Mouse (Mus musculus): ENCODE results near the gene Rsbn1. TPM values are rescaled to one million over a fixed set of nuclear protein-coding genes. Genes with fewer than 3 reads are reported as not detected.

Rsbn1 gene
- 3.1 and 3.2 TPM in 2 replicates for polyA plus RNA-seq (2015; fragmentation: Nextera tagmentation; extraction: Ambion mirVana)

- H3K4me3 ChIP-seq (ENCODE audit: low read depth, low read length) = peak within 1 kb of the TSS; percentile 99
- H3K9me3 ChIP-seq (replicated peaks; ENCODE audit: control insufficient read depth, low read length) = no peaks in the 10 kb centered on the region
- peak within 1 kb of the TSS; percentile 93 for H3K9ac ChIP-seq (ENCODE audit: low read depth, low read length)
- peak within 1 kb of the TSS; percentile 96 for H3K4me2 ChIP-seq (ENCODE audit: low read depth, low read length)
- WGBS (ENCODE audit: insufficient replicate concordance) = under 1% methylated on average over 53 of the region's 55 CpGs
- peaks cover 8% of the 10 kb centered on the region for H3K4me1 ChIP-seq (ENCODE audit: control insufficient read depth, low read depth, low read length)
- H3K36me3 ChIP-seq (ENCODE audit: control insufficient read depth, insufficient read depth) = no peaks in the 10 kb centered on the region
- H3K27me3 ChIP-seq (ENCODE audit: control insufficient read depth, insufficient read depth, low read depth, low read length) = no peaks in the 10 kb centered on the region
- H3K27ac ChIP-seq (ENCODE audit: low read length) = peak within 1 kb of the TSS; percentile 96
- peak; percentile 97 for ATAC-seq (ENCODE audit: low read depth)
These were observed at the start of gene Rsbn1 for GRCm38 (mm10) chr3:103914010-103914669. TSS of gene Rsbn1 (plus strand) at chr3:103914120.

GRCm38 (mm10) chr3:103864200-103864599 lies 49.7 kb upstream of the Rsbn1 start:
- Histone ChIP-seq H3K9ac (ENCODE audit: low read depth, low read length) (no peak overlapping the region), H3K4me2 (ENCODE audit: low read depth, low read length) (no peak overlapping the region), H3K27me3 (ENCODE audit: control insufficient read depth, insufficient read depth, low read depth, low read length) (no peaks in the 10 kb centered on the region), H3K4me1 (ENCODE audit: control insufficient read depth, low read depth, low read length) (no peaks in the 10 kb centered on the region), H3K9me3 (replicated peaks; ENCODE audit: control insufficient read depth, low read length) (no peaks in the 10 kb centered on the region), H3K27ac (ENCODE audit: low read length) (no peak overlapping the region), H3K4me3 (ENCODE audit: low read depth, low read length) (no peak overlapping the region), H3K36me3 (ENCODE audit: control insufficient read depth, insufficient read depth) (no peaks in the 10 kb centered on the region)
- 68% methylated on average over 6 of the region's 6 CpGs for WGBS (ENCODE audit: insufficient replicate concordance)
- no peak for ATAC-seq (ENCODE audit: low read depth)

- ATAC-seq (ENCODE audit: low read depth) = no peak
- Histone ChIP-seq H3K9me3 (replicated peaks; ENCODE audit: control insufficient read depth, low read length) (no peaks in the 10 kb centered on the region), H3K36me3 (ENCODE audit: control insufficient read depth, insufficient read depth) (no peaks in the 10 kb centered on the region), H3K4me2 (ENCODE audit: low read depth, low read length) (no peak overlapping the region), H3K27me3 (ENCODE audit: control insufficient read depth, insufficient read depth, low read depth, low read length) (no peaks in the 10 kb centered on the region), H3K4me3 (ENCODE audit: low read depth, low read length) (no peak overlapping the region), H3K9ac (ENCODE audit: low read depth, low read length) (no peak overlapping the region), H3K4me1 (ENCODE audit: control insufficient read depth, low read depth, low read length) (no peaks in the 10 kb centered on the region), H3K27ac (ENCODE audit: low read length) (no peak overlapping the region)
- 65% methylated on average over 5 of the region's 5 CpGs for WGBS (ENCODE audit: insufficient replicate concordance)
These were observed 46.4 kb upstream of the Rsbn1 start for GRCm38 (mm10) chr3:103867424-103867971.

GRCm38 (mm10) chr3:103868008-103868407 lies 45.9 kb upstream of the Rsbn1 start:
- Histone ChIP-seq H3K9ac (ENCODE audit: low read depth, low read length) (no peak overlapping the region), H3K4me2 (ENCODE audit: low read depth, low read length) (no peak overlapping the region), H3K36me3 (ENCODE audit: control insufficient read depth, insufficient read depth) (no peaks in the 10 kb centered on the region), H3K9me3 (replicated peaks; ENCODE audit: control insufficient read depth, low read length) (no peaks in the 10 kb centered on the region), H3K27me3 (ENCODE audit: control insufficient read depth, insufficient read depth, low read depth, low read length) (no peaks in the 10 kb centered on the region), H3K27ac (ENCODE audit: low read length) (no peak overlapping the region), H3K4me1 (ENCODE audit: control insufficient read depth, low read depth, low read length) (no peaks in the 10 kb centered on the region), H3K4me3 (ENCODE audit: low read depth, low read length) (no peak overlapping the region)
- WGBS (ENCODE audit: insufficient replicate concordance) = 60% methylated on average over 4 of the region's 4 CpGs
- no peak for ATAC-seq (ENCODE audit: low read depth)

GRCm38 (mm10) chr3:103872663-103873098 lies 41.2 kb upstream of the Rsbn1 start:
- no peak for ATAC-seq (ENCODE audit: low read depth)
- Histone ChIP-seq H3K27ac (ENCODE audit: low read length) (no peak overlapping the region), H3K4me1 (ENCODE audit: control insufficient read depth, low read depth, low read length) (no peaks in the 10 kb centered on the region), H3K36me3 (ENCODE audit: control insufficient read depth, insufficient read depth) (no peaks in the 10 kb centered on the region; the same call in 1 of the 2 replicates), H3K4me3 (ENCODE audit: low read depth, low read length) (no peak overlapping the region), H3K27me3 (ENCODE audit: control insufficient read depth, insufficient read depth, low read depth, low read length) (no peaks in the 10 kb centered on the region), H3K9me3 (replicated peaks; ENCODE audit: control insufficient read depth, low read length) (no peaks in the 10 kb centered on the region), H3K9ac (ENCODE audit: low read depth, low read length) (no peak overlapping the region), H3K4me2 (ENCODE audit: low read depth, low read length) (no peak overlapping the region)
- WGBS (ENCODE audit: insufficient replicate concordance) = 31% methylated on average over 3 of the region's 3 CpGs

GRCm38 (mm10) chr3:103874329-103874728 lies 39.6 kb upstream of the Rsbn1 start:
- Histone ChIP-seq H3K9ac (ENCODE audit: low read depth, low read length) (no peak overlapping the region), H3K36me3 (ENCODE audit: control insufficient read depth, insufficient read depth) (no peaks in the 10 kb centered on the region; the same call in 1 of the 2 replicates), H3K27me3 (ENCODE audit: control insufficient read depth, insufficient read depth, low read depth, low read length) (no peaks in the 10 kb centered on the region), H3K4me2 (ENCODE audit: low read depth, low read length) (no peak overlapping the region), H3K9me3 (replicated peaks; ENCODE audit: control insufficient read depth, low read length) (no peaks in the 10 kb centered on the region), H3K27ac (ENCODE audit: low read length) (no peak overlapping the region), H3K4me3 (ENCODE audit: low read depth, low read length) (no peak overlapping the region), H3K4me1 (ENCODE audit: control insufficient read depth, low read depth, low read length) (no peaks in the 10 kb centered on the region)
- ATAC-seq (ENCODE audit: low read depth) = no peak
- 31% methylated on average over 7 of the region's 7 CpGs for WGBS (ENCODE audit: insufficient replicate concordance)

- no peaks in the 10 kb centered on the region for H3K9me3 ChIP-seq (replicated peaks; ENCODE audit: control insufficient read depth, low read length)
- no peak for ATAC-seq (ENCODE audit: low read depth)
- 64% methylated on average over 11 of the region's 11 CpGs for WGBS (ENCODE audit: insufficient replicate concordance)
- no peak overlapping the region for H3K4me2 ChIP-seq (ENCODE audit: low read depth, low read length)
- no peaks in the 10 kb centered on the region for H3K27me3 ChIP-seq (ENCODE audit: control insufficient read depth, insufficient read depth, low read depth, low read length)
- no peak overlapping the region for H3K27ac ChIP-seq (ENCODE audit: low read length)
- H3K4me1 ChIP-seq (ENCODE audit: control insufficient read depth, low read depth, low read length) = no peaks in the 10 kb centered on the region
- H3K4me3 ChIP-seq (ENCODE audit: low read depth, low read length) = no peak overlapping the region
- H3K36me3 ChIP-seq (ENCODE audit: control insufficient read depth, insufficient read depth) = no peaks in the 10 kb centered on the region
- H3K9ac ChIP-seq (ENCODE audit: low read depth, low read length) = no peak overlapping the region
These were observed 28.0 kb upstream of the Rsbn1 start for GRCm38 (mm10) chr3:103885946-103886345.

GRCm38 (mm10) chr3:103887581-103887980 lies 26.3 kb upstream of the Rsbn1 start:
- no peak overlapping the region for H3K27ac ChIP-seq (ENCODE audit: low read length)
- ATAC-seq (ENCODE audit: low read depth) = no peak
- H3K9ac ChIP-seq (ENCODE audit: low read depth, low read length) = no peak overlapping the region
- no peak overlapping the region for H3K4me3 ChIP-seq (ENCODE audit: low read depth, low read length)
- H3K36me3 ChIP-seq (ENCODE audit: control insufficient read depth, insufficient read depth) = no peaks in the 10 kb centered on the region
- no peak overlapping the region for H3K4me2 ChIP-seq (ENCODE audit: low read depth, low read length)
- no peaks in the 10 kb centered on the region for H3K27me3 ChIP-seq (ENCODE audit: control insufficient read depth, insufficient read depth, low read depth, low read length)
- 35% methylated on average over 3 of the region's 3 CpGs for WGBS (ENCODE audit: insufficient replicate concordance)
- H3K4me1 ChIP-seq (ENCODE audit: control insufficient read depth, low read depth, low read length) = no peaks in the 10 kb centered on the region
- H3K9me3 ChIP-seq (replicated peaks; ENCODE audit: control insufficient read depth, low read length) = no peaks in the 10 kb centered on the region

- no peaks in the 10 kb centered on the region for H3K36me3 ChIP-seq (ENCODE audit: control insufficient read depth, insufficient read depth)
- H3K9me3 ChIP-seq (replicated peaks; ENCODE audit: control insufficient read depth, low read length) = no peaks in the 10 kb centered on the region
- no peak overlapping the region for H3K9ac ChIP-seq (ENCODE audit: low read depth, low read length)
- H3K27ac ChIP-seq (ENCODE audit: low read length) = no peak overlapping the region
- no peaks in the 10 kb centered on the region for H3K4me1 ChIP-seq (ENCODE audit: control insufficient read depth, low read depth, low read length)
- H3K27me3 ChIP-seq (ENCODE audit: control insufficient read depth, insufficient read depth, low read depth, low read length) = no peaks in the 10 kb centered on the region
- H3K4me3 ChIP-seq (ENCODE audit: low read depth, low read length) = no peak overlapping the region
- ATAC-seq (ENCODE audit: low read depth) = no peak
- no peak overlapping the region for H3K4me2 ChIP-seq (ENCODE audit: low read depth, low read length)
- WGBS (ENCODE audit: insufficient replicate concordance) = 80% methylated on average over 3 of the region's 3 CpGs
These were observed 20.5 kb upstream of the Rsbn1 start for GRCm38 (mm10) chr3:103893374-103893773.

Data from liver, embryonic 16.5 days (tissue).